Mouse (Mus musculus): ENCODE measurements around the gene 4933427I04Rik. TPM values are rescaled to one million over a fixed set of nuclear protein-coding genes. Genes with fewer than 3 reads are reported as not detected.
A peak's percentile ranks its signal among the peaks of the same experiment; 100 is the strongest.

Gene 4933427I04Rik
- polyA plus RNA-seq, 1 experiment from 2014 or later = 0.08 TPM

GRCm38 (mm10) chr4:123856888-123857287, 2.6 kb upstream of the 4933427I04Rik start:
- no peak overlapping the region for H3K27ac ChIP-seq
- no peaks in the 10 kb centered on the region for H3K27me3 ChIP-seq (ENCODE audit: insufficient read depth, low read length)
- no peaks in the 10 kb centered on the region for H3K4me1 ChIP-seq (replicated peaks; ENCODE audit: insufficient read depth, low read length)
- no peaks in the 10 kb centered on the region for H3K9me3 ChIP-seq (replicated peaks; ENCODE audit: low read length)
- no peak for DNase-seq (ENCODE audit: low spot score)
- H3K9ac ChIP-seq (ENCODE audit: low read depth, low read length) = no peak overlapping the region
- TF ChIP-seq CTCF (IDR thresholded peaks at IDR 0.05; ENCODE audit: low read depth) = no peak
- H3K4me2 ChIP-seq (ENCODE audit: low read length) = no peak overlapping the region
- no peaks in the 10 kb centered on the region for H3K36me3 ChIP-seq (ENCODE audit: insufficient read depth, low read length)
- no peak for ATAC-seq (replicated peaks; ENCODE audit: low FRiP score, low read depth)
- WGBS = 65% methylated on average over 4 of the region's 4 CpGs
- no peak overlapping the region for H3K4me3 ChIP-seq (replicated peaks; ENCODE audit: low read depth, low read length)

- no peak for TF ChIP-seq CTCF (IDR thresholded peaks at IDR 0.05; ENCODE audit: low read depth)
- Histone ChIP-seq H3K4me2 (ENCODE audit: low read length) (no peak overlapping the region), H3K9me3 (replicated peaks; ENCODE audit: low read length) (no peaks in the 10 kb centered on the region), H3K4me1 (replicated peaks; ENCODE audit: insufficient read depth, low read length) (no peaks in the 10 kb centered on the region), H3K9ac (ENCODE audit: low read depth, low read length) (no peak overlapping the region), H3K27ac (no peak overlapping the region), H3K27me3 (ENCODE audit: insufficient read depth, low read length) (no peaks in the 10 kb centered on the region), H3K4me3 (replicated peaks; ENCODE audit: low read depth, low read length) (no peak overlapping the region), H3K36me3 (ENCODE audit: insufficient read depth, low read length) (no peaks in the 10 kb centered on the region)
- DNase-seq (ENCODE audit: low spot score) (no peak), ATAC-seq (replicated peaks; ENCODE audit: low FRiP score, low read depth) (no peak)
- 89% methylated on average over 7 of the region's 7 CpGs for WGBS
Observed at GRCm38 (mm10) chr4:123858090-123858489, 1.4 kb upstream of the 4933427I04Rik start.

- Histone ChIP-seq H3K4me2 (ENCODE audit: low read length) (no peak overlapping the region), H3K36me3 (ENCODE audit: insufficient read depth, low read length) (no peaks in the 10 kb centered on the region), H3K4me1 (replicated peaks; ENCODE audit: insufficient read depth, low read length) (no peaks in the 10 kb centered on the region), H3K4me3 (replicated peaks; ENCODE audit: low read depth, low read length) (no peak overlapping the region), H3K27me3 (ENCODE audit: insufficient read depth, low read length) (no peaks in the 10 kb centered on the region), H3K9me3 (replicated peaks; ENCODE audit: low read length) (no peaks in the 10 kb centered on the region), H3K27ac (no peak overlapping the region), H3K9ac (ENCODE audit: low read depth, low read length) (no peak overlapping the region)
- WGBS = 62% methylated on average over 2 of the region's 2 CpGs
- DNase-seq (ENCODE audit: low spot score) (no peak), ATAC-seq (replicated peaks; ENCODE audit: low FRiP score, low read depth) (no peak)
- no peak for TF ChIP-seq CTCF (IDR thresholded peaks at IDR 0.05; ENCODE audit: low read depth)
Observed at GRCm38 (mm10) chr4:123859803-123860202, 324 bp downstream of the 4933427I04Rik start.

- Histone ChIP-seq H3K27me3 (ENCODE audit: insufficient read depth, low read length) (no peaks in the 10 kb centered on the region), H3K27ac (no peak overlapping the region), H3K4me1 (replicated peaks; ENCODE audit: insufficient read depth, low read length) (no peaks in the 10 kb centered on the region), H3K9ac (ENCODE audit: low read depth, low read length) (no peak overlapping the region), H3K9me3 (replicated peaks; ENCODE audit: low read length) (no peaks in the 10 kb centered on the region), H3K4me3 (replicated peaks; ENCODE audit: low read depth, low read length) (no peak overlapping the region), H3K36me3 (ENCODE audit: insufficient read depth, low read length) (no peaks in the 10 kb centered on the region), H3K4me2 (ENCODE audit: low read length) (no peak overlapping the region)
- 78% methylated on average over 5 of the region's 5 CpGs for WGBS
- no peak for TF ChIP-seq CTCF (IDR thresholded peaks at IDR 0.05; ENCODE audit: low read depth)
- no peak for ATAC-seq (replicated peaks; ENCODE audit: low FRiP score, low read depth)
- DNase-seq (ENCODE audit: low spot score) = no peak
Observed at GRCm38 (mm10) chr4:123860621-123861020, 1.1 kb downstream of the 4933427I04Rik start.

- no peak overlapping the region for H3K27ac ChIP-seq
- H3K9me3 ChIP-seq (replicated peaks; ENCODE audit: low read length) = no peaks in the 10 kb centered on the region
- TF ChIP-seq CTCF (IDR thresholded peaks at IDR 0.05; ENCODE audit: low read depth) = no peak
- H3K9ac ChIP-seq (ENCODE audit: low read depth, low read length) = no peak overlapping the region
- H3K4me1 ChIP-seq (replicated peaks; ENCODE audit: insufficient read depth, low read length) = no peaks in the 10 kb centered on the region
- no peak for ATAC-seq (replicated peaks; ENCODE audit: low FRiP score, low read depth)
- WGBS = 93% methylated on average over 5 of the region's 5 CpGs
- H3K4me3 ChIP-seq (replicated peaks; ENCODE audit: low read depth, low read length) = no peak overlapping the region
- no peaks in the 10 kb centered on the region for H3K27me3 ChIP-seq (ENCODE audit: insufficient read depth, low read length)
- no peak for DNase-seq (ENCODE audit: low spot score)
- H3K36me3 ChIP-seq (ENCODE audit: insufficient read depth, low read length) = no peaks in the 10 kb centered on the region
- no peak overlapping the region for H3K4me2 ChIP-seq (ENCODE audit: low read length)
Observed at GRCm38 (mm10) chr4:123893726-123894125, 34.2 kb downstream of the 4933427I04Rik start.

DNA sequence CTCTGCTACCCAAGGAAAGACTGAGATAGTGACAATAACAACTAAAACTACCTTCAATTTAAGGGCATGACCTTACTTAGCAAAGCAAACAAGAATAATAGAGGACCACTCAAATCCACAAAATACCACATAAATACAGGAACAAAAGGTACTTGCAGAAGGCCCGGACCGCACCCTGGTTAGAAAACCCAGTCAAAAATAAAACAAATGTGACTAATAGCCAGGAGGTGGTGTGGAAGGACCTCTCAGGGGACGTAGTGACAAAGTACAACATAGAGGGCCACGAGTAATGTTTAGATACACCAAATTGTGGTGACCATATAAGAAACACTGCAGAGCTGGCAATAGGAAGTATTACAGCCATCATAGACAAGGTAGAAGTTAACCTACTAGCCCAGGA, 34.8 kb downstream of the 4933427I04Rik start:
- no peak for ATAC-seq (replicated peaks; ENCODE audit: low FRiP score, low read depth)
- 77% methylated on average over 4 of the region's 4 CpGs for WGBS
- no peak overlapping the region for H3K27ac ChIP-seq

DNA sequence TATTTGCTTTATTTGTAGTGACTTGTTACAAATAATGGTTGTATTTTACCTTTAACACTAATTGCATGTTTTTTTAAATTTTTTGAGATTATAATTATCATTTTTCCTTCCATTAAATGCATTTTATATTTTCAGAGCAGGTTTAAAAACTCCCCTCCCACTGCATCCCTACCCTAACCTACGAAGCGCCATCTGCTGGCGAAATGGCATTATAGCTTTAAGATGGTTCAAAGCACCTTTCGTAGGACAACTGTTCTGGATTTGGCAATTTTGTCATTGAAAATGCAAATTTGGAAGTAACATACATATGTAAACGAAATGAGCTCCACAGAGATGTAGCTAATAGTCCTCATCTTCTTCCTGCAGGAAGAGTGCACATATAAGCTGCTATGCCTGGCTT, 39.2 kb downstream of the 4933427I04Rik start:
- no peaks in the 10 kb centered on the region for H3K4me1 ChIP-seq (replicated peaks; ENCODE audit: insufficient read depth, low read length)
- TF ChIP-seq CTCF (IDR thresholded peaks at IDR 0.05; ENCODE audit: low read depth) = peak; percentile 86
- ATAC-seq (replicated peaks; ENCODE audit: low FRiP score, low read depth) (no peak), DNase-seq (ENCODE audit: low spot score) (peak; percentile 67)
- no peak overlapping the region for H3K9ac ChIP-seq (ENCODE audit: low read depth, low read length)
- H3K9me3 ChIP-seq (replicated peaks; ENCODE audit: low read length) = no peaks in the 10 kb centered on the region
- H3K27me3 ChIP-seq (ENCODE audit: insufficient read depth, low read length) = no peaks in the 10 kb centered on the region
- no peak overlapping the region for H3K4me2 ChIP-seq (ENCODE audit: low read length)
- no peak overlapping the region for H3K4me3 ChIP-seq (replicated peaks; ENCODE audit: low read depth, low read length)
- no peaks in the 10 kb centered on the region for H3K36me3 ChIP-seq (ENCODE audit: insufficient read depth, low read length)
- no peak overlapping the region for H3K27ac ChIP-seq
- WGBS = 10% methylated on average over 5 of the region's 5 CpGs

More for the DNA sequence above, 34.8 kb downstream of the 4933427I04Rik start:
- no peaks in the 10 kb centered on the region for H3K9me3 ChIP-seq (replicated peaks; ENCODE audit: low read length)
- no peak overlapping the region for H3K9ac ChIP-seq (ENCODE audit: low read depth, low read length)
- no peak overlapping the region for H3K4me3 ChIP-seq (replicated peaks; ENCODE audit: low read depth, low read length)
- DNase-seq (ENCODE audit: low spot score) = no peak
- H3K36me3 ChIP-seq (ENCODE audit: insufficient read depth, low read length) = no peaks in the 10 kb centered on the region
- no peak overlapping the region for H3K4me2 ChIP-seq (ENCODE audit: low read length)
- no peaks in the 10 kb centered on the region for H3K27me3 ChIP-seq (ENCODE audit: insufficient read depth, low read length)
- no peaks in the 10 kb centered on the region for H3K4me1 ChIP-seq (replicated peaks; ENCODE audit: insufficient read depth, low read length)
- TF ChIP-seq CTCF (IDR thresholded peaks at IDR 0.05; ENCODE audit: low read depth) = no peak

Data from kidney, postnatal 0 days (tissue).